Mouse (Mus musculus) ovary, postnatal 36 days (tissue): ENCODE results near the gene Gm47995.

ENCODE experiments used
- DNase-seq: peaks from one replicate; pipeline ENCODE4 v3.0.0; 2022; ENCODE audit warnings: low spot score, mixed read lengths

Gm47995 gene

DNA sequence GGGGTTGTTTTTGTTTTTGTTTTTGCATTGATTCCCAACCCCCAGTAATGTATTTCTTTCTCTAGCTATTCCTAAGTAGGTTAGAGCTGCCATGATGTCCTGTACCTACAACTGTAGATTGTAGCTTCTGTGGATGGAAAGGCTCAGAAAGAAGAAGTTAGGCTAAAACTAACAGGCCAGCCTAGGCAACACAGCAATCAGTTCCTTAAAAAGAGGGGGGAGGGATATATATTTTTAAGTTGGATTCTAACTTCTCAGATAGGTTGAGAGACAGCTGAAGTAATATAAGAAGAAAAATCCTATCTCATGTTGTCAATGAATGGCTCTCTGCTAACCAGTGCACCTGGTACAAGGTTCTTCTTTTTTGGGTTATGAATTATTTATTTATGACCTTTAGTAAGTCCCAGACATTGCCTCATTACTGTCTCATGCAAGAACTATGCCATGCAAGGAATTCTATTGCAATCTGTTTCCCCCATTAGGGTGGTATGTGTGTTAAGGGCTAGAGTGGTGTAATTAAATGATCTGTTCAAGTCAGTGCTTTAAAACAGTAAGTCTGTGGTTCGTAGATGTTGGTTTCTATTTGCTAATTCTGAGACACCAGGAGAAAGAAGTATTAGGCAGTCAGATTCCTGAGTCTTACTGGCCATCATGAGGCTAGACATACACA is 30.2 kb downstream of the Gm47995 start:
- DNase-seq, result no peak

DNA sequence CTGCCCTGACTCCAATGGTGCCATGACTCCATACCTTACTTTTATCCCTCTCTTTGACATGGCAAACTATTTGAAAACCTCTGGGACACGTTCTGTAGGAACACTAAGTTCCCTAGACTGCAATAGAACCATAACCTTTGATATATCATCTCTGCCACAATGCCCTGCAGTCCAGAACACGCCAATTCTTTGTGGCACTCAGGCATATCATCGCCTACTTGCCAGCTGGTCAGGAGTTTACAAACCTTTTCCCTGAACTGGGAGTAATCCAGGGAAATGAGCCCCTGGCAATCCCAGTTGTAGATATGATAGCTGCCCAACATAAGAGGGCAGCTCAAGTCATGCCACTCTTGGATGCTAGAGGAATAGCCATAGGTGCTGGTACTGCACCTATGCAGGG is 34.1 kb downstream of the Gm47995 start:
- no peak for DNase-seq

- DNase-seq, result no peak
Measured at GRCm38 (mm10) chr1:151233756-151234155, 35.5 kb downstream of the Gm47995 start.

GRCm38 (mm10) chr1:151235574-151235973 is 37.3 kb downstream of the Gm47995 start:
- no peak for DNase-seq

DNA sequence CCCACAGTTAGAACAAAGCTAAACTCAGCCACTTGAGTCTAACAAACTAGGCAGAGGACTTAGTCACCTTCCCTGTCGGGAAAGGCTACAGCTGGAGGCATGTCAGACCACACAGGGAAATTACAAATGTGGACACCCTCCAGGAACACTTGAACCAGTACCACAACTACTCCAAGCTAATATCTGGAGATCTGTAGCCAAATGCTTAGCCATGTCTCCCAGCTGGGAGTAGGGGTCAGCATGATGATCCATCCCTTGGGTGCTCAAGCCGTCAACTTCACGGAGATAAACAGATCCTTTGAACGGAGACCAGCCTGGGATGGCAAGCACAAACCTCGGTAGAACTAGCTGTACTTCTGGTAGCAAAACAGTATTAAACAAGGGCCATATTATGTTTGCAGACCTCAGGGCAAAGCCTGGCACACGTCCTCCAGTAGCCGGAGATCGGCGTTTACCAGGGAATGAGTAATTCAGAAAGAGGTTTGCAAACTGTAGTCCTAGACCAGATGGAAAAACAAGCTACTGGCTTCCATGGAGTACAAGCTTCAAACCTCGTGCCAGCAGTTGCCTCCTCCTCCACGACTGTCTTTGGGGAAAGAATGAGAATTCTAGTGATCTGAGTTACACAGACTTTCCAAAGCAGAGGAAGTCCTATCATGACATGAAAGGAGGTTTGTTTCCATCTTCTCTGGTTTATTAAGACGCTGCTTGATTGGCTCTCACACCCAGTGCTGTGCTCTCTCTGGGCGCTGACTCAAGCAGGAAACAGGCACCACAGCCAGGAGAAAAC is 38.1 kb downstream of the Gm47995 start:
- DNase-seq, result no peak

GRCm38 (mm10) chr1:151237780-151238179 is 39.5 kb downstream of the Gm47995 start:
- no peak for DNase-seq

DNA sequence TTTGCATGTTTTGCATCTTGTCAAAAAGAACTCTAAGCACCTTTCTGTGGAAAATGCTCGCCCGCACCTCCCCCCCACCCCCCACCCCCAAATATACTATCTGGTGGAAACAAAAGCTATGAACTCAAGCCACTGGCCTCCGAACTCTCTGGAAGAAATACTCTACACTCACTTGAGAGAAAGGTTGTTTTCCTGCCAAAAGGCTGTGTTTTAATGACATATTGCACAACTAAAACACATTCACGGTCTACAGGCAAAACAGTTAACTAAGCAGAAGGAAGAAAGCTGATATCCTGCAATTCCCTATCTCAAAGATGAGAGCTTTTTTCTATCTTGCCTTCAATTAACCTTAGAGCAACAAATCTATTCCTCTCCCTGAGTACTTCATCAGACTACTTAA is 45.1 kb downstream of the Gm47995 start:
- DNase-seq, result no peak

- DNase-seq, result no peak
Measured at GRCm38 (mm10) chr1:151244013-151244412, 45.8 kb downstream of the Gm47995 start.

DNA sequence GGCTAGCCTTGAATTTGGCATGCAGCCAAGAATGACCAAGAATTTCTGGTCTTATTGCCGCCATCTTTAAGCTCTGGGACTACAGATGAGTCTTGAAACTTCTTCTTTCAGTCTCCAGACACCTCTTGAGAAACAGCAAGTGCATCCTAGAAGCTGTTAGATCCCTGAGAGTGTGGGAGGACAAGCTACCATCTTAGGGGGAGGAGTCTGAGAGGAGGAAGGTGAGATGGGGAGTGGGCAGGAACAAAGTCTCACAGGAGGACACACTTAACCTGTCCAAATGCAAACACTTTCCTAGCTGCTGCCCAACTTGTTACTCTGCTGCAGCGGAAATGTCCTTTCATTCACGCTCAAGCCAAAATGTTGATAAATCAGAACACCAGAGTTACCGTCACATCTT is 46.5 kb downstream of the Gm47995 start:
- no peak for DNase-seq

DNA sequence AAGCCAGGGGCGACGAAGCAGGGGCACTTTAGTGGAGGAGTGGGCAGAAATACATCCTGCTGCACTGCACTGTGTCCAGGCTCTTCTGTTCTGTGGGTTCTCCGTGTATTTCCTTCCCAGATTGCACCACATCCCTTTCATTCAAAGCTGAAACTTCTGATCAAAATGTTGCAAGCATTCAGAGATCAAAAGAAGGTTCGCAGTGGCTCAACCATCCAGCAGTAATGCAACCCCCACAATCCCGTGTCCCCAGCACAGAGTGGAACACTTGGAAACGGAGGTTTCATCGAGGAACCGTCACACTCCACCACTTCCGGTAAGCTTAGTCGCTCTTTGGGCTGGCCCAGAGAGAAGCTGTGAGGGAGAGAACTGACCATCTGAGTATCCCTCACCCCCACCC is 46.9 kb downstream of the Gm47995 start:
- DNase-seq, result no peak

- no peak for DNase-seq
Measured at GRCm38 (mm10) chr1:151245846-151246245, 47.6 kb downstream of the Gm47995 start.
